Comparison of ENCODE assay signal across 23 mouse cellular contexts in genomic region chr3:35280981-35281380, GRCm38 (mm10).
DNase-seq lines count a peak whose midpoint lies in the region; ATAC-seq and TF ChIP-seq lines count a peak whose summit lies in the region.
"Had no signal": no experiment of that assay in that cellular context is flagged by ENCODE, and none has a peak within 500 bp of the region (broad histone marks: within the 10 kb centered on the region; RNA-seq: fewer than 3 reads in every experiment).

No protein-coding gene starts in this region.

- H3K4me3 ChIP-seq in forebrain, embryonic 15.5 days: no peak overlapping the region
- H3K4me3 ChIP-seq in forebrain, embryonic 11.5 days (ENCODE audit: low read depth, low read length): no peak overlapping the region
- H3K4me3 ChIP-seq in layer of hippocampus, adult 2 months: no peak overlapping the region
- H3K4me3 ChIP-seq: hindbrain, embryonic 10.5 days; limb, embryonic 13.5 days; liver, embryonic 13.5 days; midbrain, embryonic 10.5 days had no signal

- peak; percentile 64 for ATAC-seq in forebrain, embryonic 15.5 days (replicated peaks)
- ATAC-seq in forebrain, embryonic 11.5 days (replicated peaks; ENCODE audit: low FRiP score): no peak
- ATAC-seq: inflammation-experienced regulatory T-cells, adult 6 months had no signal

- H3K4me2 ChIP-seq in forebrain, embryonic 15.5 days (replicated peaks): no peak overlapping the region
- no peak overlapping the region for H3K4me2 ChIP-seq in forebrain, embryonic 11.5 days (ENCODE audit: low read depth, low read length, severe bottlenecking)
- H3K4me2 ChIP-seq: limb, embryonic 13.5 days; liver, embryonic 13.5 days; lung, embryonic 14.5 days had no signal

- DNase-seq in forebrain, embryonic 11.5 days (ENCODE audit: low spot score): no peak
- peak; percentile 17 to 49 for DNase-seq in layer of hippocampus, adult 2 months (ENCODE audit: low spot score in 2 of 2)
- no peak for DNase-seq in layer of hippocampus, postnatal 10 days (ENCODE audit: low spot score in 2 of 2)
- DNase-seq in brain, embryonic 14.5 days (ENCODE audit: low read depth): peak; percentile 75
- peak; percentile 22 for DNase-seq in layer of hippocampus, adult 9-10 months (ENCODE audit: low spot score)
- DNase-seq in c-Kit-positive CD71-positive TER-119-positive erythroid progenitor cells, embryonic 14.5 days (ENCODE audit: low spot score): no peak
- no peak for DNase-seq in spleen, postnatal 10 days (ENCODE audit: low spot score in 2 of 2)
- DNase-seq: B cell, adult 2 months; cerebellum, adult 11-12 months; cerebellum, postnatal 14 days; gastrocnemius, postnatal 14 days; kidney, adult 2 months; kidney, postnatal 25 days; liver, embryonic 13.5 days; lung, embryonic 14.5 days; lung, postnatal 4 days; retina, postnatal 1 day; thymus, postnatal 14 days had no signal

- no peak overlapping the region for H3K27ac ChIP-seq in forebrain, embryonic 15.5 days (replicated peaks)
- H3K27ac ChIP-seq in forebrain, embryonic 11.5 days (ENCODE audit: low read depth, low read length): no peak overlapping the region
- no peak overlapping the region; the same call in 1 of the 2 replicates for H3K27ac ChIP-seq in layer of hippocampus, adult 2 months
- H3K27ac ChIP-seq: hindbrain, embryonic 10.5 days; limb, embryonic 13.5 days; liver, embryonic 13.5 days; midbrain, embryonic 10.5 days had no signal

- WGBS in forebrain, embryonic 15.5 days: 58% methylated on average over 5 of the region's 5 CpGs
- 88% methylated on average over 5 of the region's 5 CpGs for WGBS in forebrain, embryonic 11.5 days

- no peaks in the 10 kb centered on the region for H3K9me3 ChIP-seq in forebrain, embryonic 15.5 days
- H3K9me3 ChIP-seq in forebrain, embryonic 11.5 days (ENCODE audit: control insufficient read depth, low read length): no peaks in the 10 kb centered on the region
- H3K9me3 ChIP-seq: hindbrain, embryonic 10.5 days; liver, embryonic 13.5 days; midbrain, embryonic 10.5 days had no signal

- H3K9ac ChIP-seq in forebrain, embryonic 15.5 days (replicated peaks): no peak overlapping the region
- no peak overlapping the region for H3K9ac ChIP-seq in forebrain, embryonic 11.5 days (ENCODE audit: low read length)
- H3K9ac ChIP-seq: limb, embryonic 13.5 days; liver, embryonic 13.5 days; lung, embryonic 14.5 days had no signal

- H3K4me1 ChIP-seq in forebrain, embryonic 15.5 days: peaks cover 6% of the 10 kb centered on the region; the same call in 1 of the 2 replicates
- H3K4me1 ChIP-seq in forebrain, embryonic 11.5 days (replicated peaks; ENCODE audit: control insufficient read depth, insufficient read depth, low read length): no peaks in the 10 kb centered on the region
- H3K4me1 ChIP-seq: hindbrain, embryonic 10.5 days; limb, embryonic 13.5 days; liver, embryonic 13.5 days; midbrain, embryonic 10.5 days had no signal

- TF ChIP-seq CTCF in layer of hippocampus, adult 2 months (conservative IDR thresholded peaks at IDR 0.05): no peak
- no peak for TF ChIP-seq CTCF in brain, embryonic 14.5 days (IDR thresholded peaks at IDR 0.05; ENCODE audit: borderline replicate concordance, extremely low read depth, insufficient read depth, insufficient read length)

- TF ChIP-seq POLR2A in brain, embryonic 14.5 days (IDR thresholded peaks at IDR 0.05; ENCODE audit: borderline replicate concordance, extremely low read depth, insufficient read depth, insufficient read length, poor library complexity, severe bottlenecking): no peak

- H3K36me3 ChIP-seq in forebrain, embryonic 15.5 days: no peaks in the 10 kb centered on the region
- no peaks in the 10 kb centered on the region for H3K36me3 ChIP-seq in forebrain, embryonic 11.5 days (ENCODE audit: control insufficient read depth, insufficient read depth, low read length)
- H3K36me3 ChIP-seq: hindbrain, embryonic 10.5 days; limb, embryonic 13.5 days; liver, embryonic 13.5 days; midbrain, embryonic 10.5 days had no signal

- no peaks in the 10 kb centered on the region for H3K27me3 ChIP-seq in forebrain, embryonic 15.5 days
- H3K27me3 ChIP-seq in forebrain, embryonic 11.5 days (ENCODE audit: control insufficient read depth, insufficient read depth, low read length): no peaks in the 10 kb centered on the region
- H3K27me3 ChIP-seq: limb, embryonic 13.5 days; liver, embryonic 13.5 days had no signal

Comparison
In these comparisons a context has a peak if more than half of its experiments do, and no peak if none do; other contexts are left out.
1. DNase-seq: peak in layer of hippocampus, adult 2 months (2 of 2), brain, embryonic 14.5 days (single experiment) and layer of hippocampus, adult 9-10 months (single experiment); none in forebrain, embryonic 11.5 days (single experiment), layer of hippocampus, postnatal 10 days (0 of 2), c-Kit-positive CD71-positive TER-119-positive erythroid progenitor cells, embryonic 14.5 days (single experiment) and spleen, postnatal 10 days (0 of 2).